Comparison of ENCODE assay signal across 26 mouse cellular contexts in the genomic region with DNA sequence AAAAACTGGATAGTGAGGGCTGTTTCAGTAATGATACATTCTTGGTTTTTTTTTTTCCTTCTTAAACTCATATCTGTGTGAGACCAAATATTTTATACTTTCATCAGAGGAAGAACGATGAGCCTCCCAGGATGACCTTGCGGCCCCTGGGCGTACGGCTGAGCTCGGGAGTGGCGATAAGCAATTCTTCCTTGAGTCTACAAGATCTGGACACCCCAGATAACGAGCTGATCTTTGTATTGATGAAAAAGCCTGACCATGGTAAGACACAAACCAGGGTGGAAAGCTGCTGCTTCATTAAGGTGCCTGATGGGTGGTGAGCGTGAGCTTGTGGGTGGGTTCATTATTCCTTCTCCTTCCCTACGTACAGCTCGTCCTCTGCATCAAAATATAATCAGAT.
DNase-seq lines count a peak whose midpoint lies in the region; ATAC-seq and TF ChIP-seq lines count a peak whose summit lies in the region.
"Had no signal": no experiment of that assay in that cellular context is flagged by ENCODE, and none has a peak within 500 bp of the region (broad histone marks: within the 10 kb centered on the region; RNA-seq: fewer than 3 reads in every experiment).

No protein-coding gene starts in this region.

- H3K27me3 ChIP-seq in hindbrain, embryonic 11.5 days (ENCODE audit: control insufficient read depth, insufficient read depth, low read length) = no peaks in the 10 kb centered on the region
- no peaks in the 10 kb centered on the region for H3K27me3 ChIP-seq in hindbrain, embryonic 13.5 days
- no peaks in the 10 kb centered on the region for H3K27me3 ChIP-seq in midbrain, embryonic 16.5 days (ENCODE audit: control insufficient read depth, insufficient read depth, low read depth, low read length)
- no peaks in the 10 kb centered on the region for H3K27me3 ChIP-seq in midbrain, postnatal 0 days (ENCODE audit: insufficient read depth, low read length)
- H3K27me3 ChIP-seq: CH12.LX; embryonic facial prominence, embryonic 13.5 days; embryonic facial prominence, embryonic 15.5 days; forebrain, embryonic 12.5 days had no signal

- no peak overlapping the region for H3K4me2 ChIP-seq in hindbrain, embryonic 11.5 days (replicated peaks; ENCODE audit: low read depth, low read length)
- no peak overlapping the region for H3K4me2 ChIP-seq in hindbrain, embryonic 13.5 days
- H3K4me2 ChIP-seq in midbrain, embryonic 16.5 days (ENCODE audit: low read length) = no peak overlapping the region
- no peak overlapping the region for H3K4me2 ChIP-seq in midbrain, postnatal 0 days (ENCODE audit: low read depth, low read length, poor library complexity, severe bottlenecking)
- H3K4me2 ChIP-seq: embryonic facial prominence, embryonic 13.5 days; embryonic facial prominence, embryonic 15.5 days; forebrain, embryonic 12.5 days had no signal

- H3K27ac ChIP-seq in hindbrain, embryonic 11.5 days (ENCODE audit: low read depth, low read length) = no peak overlapping the region
- H3K27ac ChIP-seq in hindbrain, embryonic 13.5 days = no peak overlapping the region
- no peak overlapping the region for H3K27ac ChIP-seq in midbrain, embryonic 16.5 days (ENCODE audit: low read length)
- no peak overlapping the region for H3K27ac ChIP-seq in midbrain, postnatal 0 days (ENCODE audit: low read depth, low read length)
- H3K27ac ChIP-seq: embryonic facial prominence, embryonic 13.5 days; embryonic facial prominence, embryonic 15.5 days; forebrain, embryonic 10.5 days; forebrain, embryonic 12.5 days had no signal

- no peaks in the 10 kb centered on the region for H3K4me1 ChIP-seq in hindbrain, embryonic 11.5 days (replicated peaks; ENCODE audit: control insufficient read depth, insufficient read depth, low read length)
- H3K4me1 ChIP-seq in hindbrain, embryonic 13.5 days (replicated peaks) = peaks cover 13% of the 10 kb centered on the region
- H3K4me1 ChIP-seq in midbrain, embryonic 16.5 days (ENCODE audit: control insufficient read depth, insufficient read depth, low read length) = peaks cover 3% of the 10 kb centered on the region; the same call in 1 of the 2 replicates
- no peaks in the 10 kb centered on the region for H3K4me1 ChIP-seq in midbrain, postnatal 0 days (ENCODE audit: insufficient read depth, low read length)
- H3K4me1 ChIP-seq: embryonic facial prominence, embryonic 15.5 days; forebrain, embryonic 12.5 days had no signal

- no peak overlapping the region for H3K9ac ChIP-seq in hindbrain, embryonic 11.5 days (ENCODE audit: low read depth, low read length)
- H3K9ac ChIP-seq in hindbrain, embryonic 13.5 days = no peak overlapping the region
- H3K9ac ChIP-seq in midbrain, embryonic 16.5 days (ENCODE audit: low read depth, low read length) = no peak overlapping the region
- no peak overlapping the region for H3K9ac ChIP-seq in midbrain, postnatal 0 days (replicated peaks; ENCODE audit: low read length, poor library complexity, severe bottlenecking)
- H3K9ac ChIP-seq: embryonic facial prominence, embryonic 13.5 days; embryonic facial prominence, embryonic 15.5 days; forebrain, embryonic 12.5 days had no signal

- H3K4me3 ChIP-seq in hindbrain, embryonic 11.5 days (ENCODE audit: low read depth, low read length) = no peak overlapping the region
- H3K4me3 ChIP-seq in hindbrain, embryonic 13.5 days = no peak overlapping the region
- no peak overlapping the region for H3K4me3 ChIP-seq in midbrain, embryonic 16.5 days (ENCODE audit: low read depth, low read length)
- H3K4me3 ChIP-seq in midbrain, postnatal 0 days (ENCODE audit: low read depth, low read length) = no peak overlapping the region
- H3K4me3 ChIP-seq: embryonic facial prominence, embryonic 13.5 days; embryonic facial prominence, embryonic 15.5 days; erythroblast, embryonic 14.5 days; forebrain, embryonic 10.5 days; forebrain, embryonic 12.5 days had no signal

- H3K36me3 ChIP-seq in hindbrain, embryonic 11.5 days (ENCODE audit: control insufficient read depth, insufficient read depth, low read length) = no peaks in the 10 kb centered on the region
- H3K36me3 ChIP-seq in hindbrain, embryonic 13.5 days = no peaks in the 10 kb centered on the region
- no peaks in the 10 kb centered on the region for H3K36me3 ChIP-seq in midbrain, embryonic 16.5 days (ENCODE audit: control insufficient read depth, insufficient read depth, low read length)
- no peaks in the 10 kb centered on the region for H3K36me3 ChIP-seq in midbrain, postnatal 0 days (ENCODE audit: insufficient read depth, low read length)
- H3K36me3 ChIP-seq: embryonic facial prominence, embryonic 13.5 days; embryonic facial prominence, embryonic 15.5 days; forebrain, embryonic 10.5 days; forebrain, embryonic 12.5 days had no signal

- WGBS in hindbrain, embryonic 11.5 days = 86% methylated on average over 10 of the region's 10 CpGs
- 80% methylated on average over 10 of the region's 10 CpGs for WGBS in hindbrain, embryonic 13.5 days
- WGBS in midbrain, embryonic 16.5 days = 63% methylated on average over 10 of the region's 10 CpGs
- 61% methylated on average over 10 of the region's 10 CpGs for WGBS in midbrain, postnatal 0 days

- TF ChIP-seq POLR2A in brain, embryonic 14.5 days (IDR thresholded peaks at IDR 0.05; ENCODE audit: borderline replicate concordance, extremely low read depth, insufficient read depth, insufficient read length, poor library complexity, severe bottlenecking) = no peak

- peak; percentile 2 for DNase-seq in hindbrain, embryonic 11.5 days (ENCODE audit: low spot score)
- DNase-seq in midbrain, postnatal 0 days (ENCODE audit: low spot score) = no peak
- peak; percentile 19 for DNase-seq in brain, embryonic 14.5 days (ENCODE audit: low read depth)
- no peak for DNase-seq in frontal cortex, postnatal 14 days (ENCODE audit: low spot score in 2 of 2)
- DNase-seq: adrenal gland, adult 2 months; adrenal gland, postnatal 10 days; adrenal gland, postnatal 25 days; B cell, adult 2 months; cerebellum, adult 11 months; cerebellum, adult 18-20 months; cerebellum, adult 8-10 months; cerebellum, adult 9-11 months; cerebellum, postnatal 14 days; cerebellum, postnatal 36 days; embryo, embryonic 11 days had no signal

- no peak for ATAC-seq in hindbrain, embryonic 11.5 days (ENCODE audit: low FRiP score)
- ATAC-seq in hindbrain, embryonic 13.5 days (ENCODE audit: low FRiP score) = no peak
- ATAC-seq in midbrain, embryonic 16.5 days = 0 out of 2 replicates have a peak, but pooled peaks have one; percentile 26
- no peak for ATAC-seq in midbrain, postnatal 0 days (ENCODE audit: low FRiP score)
- ATAC-seq: CD4-positive, CD25-positive, alpha-beta regulatory T cell, adult 4 months; forebrain, embryonic 14.5 days; forebrain, embryonic 16.5 days had no signal

- H3K9me3 ChIP-seq in hindbrain, embryonic 11.5 days (ENCODE audit: control insufficient read depth, low read length) = no peaks in the 10 kb centered on the region
- H3K9me3 ChIP-seq in hindbrain, embryonic 13.5 days = no peaks in the 10 kb centered on the region
- no peaks in the 10 kb centered on the region for H3K9me3 ChIP-seq in midbrain, embryonic 16.5 days (replicated peaks; ENCODE audit: control insufficient read depth, low read length, poor library complexity, severe bottlenecking)
- no peaks in the 10 kb centered on the region for H3K9me3 ChIP-seq in midbrain, postnatal 0 days (ENCODE audit: low read length)
- H3K9me3 ChIP-seq: embryonic facial prominence, embryonic 13.5 days; embryonic facial prominence, embryonic 15.5 days; forebrain, embryonic 10.5 days; forebrain, embryonic 12.5 days had no signal

- TF ChIP-seq CTCF in midbrain, postnatal 0 days (IDR thresholded peaks at IDR 0.05) = no peak
- TF ChIP-seq CTCF in brain, embryonic 14.5 days (IDR thresholded peaks at IDR 0.05; ENCODE audit: borderline replicate concordance, extremely low read depth, insufficient read depth, insufficient read length) = no peak

Comparison
In these comparisons a context has a peak if more than half of its experiments do, and no peak if none do; other contexts are left out.
1. DNase-seq: peak in hindbrain, embryonic 11.5 days (single experiment) and brain, embryonic 14.5 days (single experiment); none in midbrain, postnatal 0 days (single experiment) and frontal cortex, postnatal 14 days (0 of 2).